Mouse (Mus musculus) left cerebral cortex, postnatal 36 days (tissue): ENCODE measurements at regions not wholly inside any gene's neighbourhood (a gene's known extent, or its start where the extent isn't known, plus 50 kb on each side); places are given as distances from the start of the nearest gene placed in this dataset.

Experiments
- DNase-seq, 2 experiments: peaks; one replicate each; pipeline ENCODE4 v3.0.0; 2021 to 2022; ENCODE audit warnings: low spot score in 2 of 2, mixed read lengths in 1 of 2
- intact Hi-C: fragments of 180-260 bp; cut with DNase I; formaldehyde crosslinking; loops from one replicate; pipeline ENCODE4 v1.15.1; 2025

DNA sequence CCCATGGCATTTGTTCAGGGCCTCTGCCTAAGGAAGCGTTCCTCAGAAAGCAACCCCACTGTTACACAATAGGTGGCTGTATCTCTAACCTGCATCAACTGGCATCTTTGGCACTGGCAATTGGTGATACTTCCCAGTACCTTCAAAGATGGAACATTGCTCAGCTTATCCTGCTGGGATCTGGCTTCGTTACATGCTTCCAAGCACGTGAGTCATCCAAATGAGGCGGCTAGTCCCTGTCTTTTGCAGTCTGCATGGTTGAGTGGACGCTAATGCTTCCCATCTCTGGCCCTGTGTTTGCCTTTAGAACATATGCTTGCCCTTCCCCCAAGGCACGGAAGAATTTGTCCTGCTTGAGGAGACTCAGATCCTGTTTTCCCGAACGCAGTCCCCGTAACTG, 380.2 kb downstream of the Atp23 start:
- intact Hi-C loops, result loop anchor here (10.0 kb wide), 1 partner anchor 796 kb away; no protein-coding TSS in a partner anchor

DNA sequence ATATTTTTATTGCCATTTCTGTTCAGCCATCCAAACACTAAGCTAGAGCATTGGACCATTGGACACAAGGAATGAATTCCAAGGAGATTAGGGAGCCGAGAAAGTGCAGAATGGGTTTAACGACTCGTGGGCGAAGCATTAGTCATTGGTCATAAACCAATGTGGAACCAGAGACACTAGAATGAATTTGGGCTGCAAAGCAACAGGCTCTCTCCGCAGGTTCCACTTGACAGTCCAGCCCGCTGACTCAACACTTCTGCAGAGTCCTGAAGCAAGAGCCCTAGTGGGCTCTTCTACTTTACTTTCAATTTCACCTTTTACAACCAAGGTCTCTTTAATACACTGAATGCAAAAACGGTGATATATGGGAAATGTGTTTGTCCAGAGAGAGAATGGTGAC, 388.0 kb downstream of the Atp23 start:
- intact Hi-C loops, result no loop called here
- no peak for DNase-seq

More for the DNA sequence above, 380.2 kb downstream of the Atp23 start:
- no peak for DNase-seq

DNA sequence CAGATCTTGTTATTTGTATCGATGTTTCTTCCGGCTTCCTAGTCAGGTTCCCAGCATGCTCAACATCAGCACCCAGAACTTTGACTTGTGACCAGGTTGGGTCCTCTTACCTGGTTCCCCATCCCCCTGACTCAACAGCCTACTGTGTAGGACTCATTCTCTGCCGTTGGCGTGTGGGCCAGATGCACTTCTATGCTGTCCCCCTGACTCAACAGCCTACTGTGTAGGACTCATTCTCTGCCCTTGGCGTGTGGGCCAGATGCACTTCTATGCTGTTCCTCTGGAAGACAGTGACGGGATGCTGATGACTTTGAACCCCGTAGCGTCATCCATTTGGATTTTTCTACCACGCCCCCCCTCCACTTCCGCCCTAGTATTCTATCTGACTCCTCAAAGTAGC, 389.6 kb downstream of the Atp23 start:
- intact Hi-C loops, result no loop called here
- DNase-seq, result peak; percentile 92 to 98

DNA sequence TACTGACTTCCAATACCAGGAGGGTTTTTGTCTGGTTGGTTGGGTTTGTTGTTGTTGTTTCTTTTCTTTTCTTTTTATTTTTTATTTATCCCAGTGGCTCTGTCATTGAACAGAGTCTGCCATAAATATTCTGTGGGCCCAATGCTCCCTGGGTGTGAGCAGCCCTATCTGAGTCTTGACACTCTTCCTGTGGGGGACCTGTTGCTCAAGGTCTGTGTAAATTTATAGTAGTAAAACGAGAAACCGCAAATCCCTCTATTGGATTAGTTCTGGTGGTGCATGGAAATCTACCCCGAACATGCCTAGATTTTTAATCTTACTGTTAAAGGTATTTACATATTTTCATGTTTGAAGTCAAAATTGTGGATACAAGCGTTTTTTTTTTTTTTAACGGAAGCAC, 395.2 kb downstream of the Atp23 start:
- intact Hi-C loops, result no loop called here

DNA sequence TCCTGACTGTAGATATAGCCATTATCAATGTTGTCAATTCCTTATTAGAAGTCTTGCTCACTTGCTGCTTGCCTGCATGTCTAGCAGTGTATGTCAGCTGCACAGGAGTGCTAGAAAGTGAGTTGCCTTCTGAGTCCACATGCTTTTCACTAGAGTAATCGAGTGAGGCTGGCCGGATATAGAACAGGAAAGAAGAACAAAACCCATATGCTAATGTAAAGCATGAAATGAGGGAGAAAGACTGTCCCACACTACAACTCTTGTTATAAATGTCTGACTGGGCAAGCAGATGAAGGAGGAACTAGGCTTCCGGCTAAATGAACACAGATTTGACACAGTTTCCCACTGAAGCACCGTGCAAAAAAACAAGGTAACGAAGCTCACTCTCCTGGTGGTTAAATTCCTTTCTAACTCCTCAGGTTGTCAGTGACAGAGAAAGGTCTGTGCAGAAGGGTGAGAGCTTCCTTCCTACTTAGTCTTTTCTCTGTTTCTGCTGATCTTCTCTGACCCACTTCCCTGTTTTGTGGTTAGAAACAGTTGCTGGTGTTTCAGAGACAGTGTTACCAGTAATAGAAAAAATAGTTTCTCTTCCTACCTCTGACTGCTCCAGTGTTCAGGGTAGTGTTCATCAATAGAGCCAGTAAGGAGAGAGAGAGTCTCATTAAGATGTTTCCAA, 399.0 kb downstream of the Atp23 start:
- intact Hi-C loops, result no loop called here
- no peak for DNase-seq

More for the DNA sequence above, 395.2 kb downstream of the Atp23 start:
- DNase-seq, result no peak

DNA sequence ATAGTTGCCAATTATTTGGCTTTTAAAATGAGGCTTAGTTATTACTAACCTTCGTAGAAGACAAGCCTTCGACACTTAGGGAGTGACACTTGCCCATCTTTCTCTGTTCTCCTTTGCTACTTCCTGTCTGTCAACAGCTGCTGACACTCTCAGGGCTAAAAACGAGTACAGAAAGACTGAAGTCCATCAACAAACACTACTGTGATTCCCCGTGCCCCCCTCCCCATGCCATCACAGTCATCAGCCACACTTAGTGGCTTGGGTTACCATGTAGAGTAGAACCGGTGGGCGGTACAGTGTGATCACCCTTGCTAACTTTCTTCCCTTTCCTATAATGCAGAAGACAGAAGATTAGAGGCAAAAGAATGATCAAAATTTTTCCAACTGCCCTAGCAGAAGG, 402.4 kb downstream of the Atp23 start:
- no peak for DNase-seq
- intact Hi-C loops, result no loop called here

DNA sequence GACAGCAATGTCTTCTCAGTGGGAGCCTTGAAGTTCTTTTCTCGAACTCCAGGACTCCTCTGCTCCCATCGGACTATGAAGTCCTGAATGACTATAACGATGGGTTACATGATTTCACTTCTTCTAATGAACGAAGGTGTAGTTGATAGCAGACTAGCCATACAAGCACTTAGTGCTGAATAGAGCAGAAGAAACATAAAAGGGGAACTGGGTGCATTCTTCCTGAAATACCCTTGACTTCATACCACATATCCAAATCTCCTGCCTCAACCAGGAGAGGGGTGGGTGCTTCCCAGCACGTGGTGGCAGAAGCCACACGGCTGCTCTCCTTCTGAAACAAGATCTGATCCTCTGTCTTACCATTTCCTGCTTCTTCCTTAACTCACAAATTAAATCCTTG, 407.4 kb downstream of the Atp23 start:
- DNase-seq, result no peak
- intact Hi-C loops, result no loop called here

DNA sequence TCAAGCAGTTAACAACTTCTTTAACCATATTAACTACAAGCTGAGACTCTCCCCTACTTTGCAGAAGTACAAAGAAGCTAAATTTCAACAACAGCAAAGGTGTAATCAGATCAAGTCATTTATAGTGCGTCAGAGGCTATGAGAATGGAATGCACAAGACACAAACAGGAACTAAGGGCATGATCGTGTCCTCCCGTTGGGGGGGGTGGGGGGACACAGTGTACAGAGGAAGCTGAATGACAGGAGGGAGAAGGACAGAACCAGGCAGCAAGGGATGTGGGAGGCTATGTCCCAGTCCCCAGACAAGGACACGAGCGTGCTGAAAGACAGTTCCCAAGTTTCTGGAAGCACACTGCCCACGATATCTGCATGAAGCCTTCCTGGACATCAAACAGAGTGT, 408.9 kb downstream of the Atp23 start:
- DNase-seq, result no peak
- intact Hi-C loops, result no loop called here

DNA sequence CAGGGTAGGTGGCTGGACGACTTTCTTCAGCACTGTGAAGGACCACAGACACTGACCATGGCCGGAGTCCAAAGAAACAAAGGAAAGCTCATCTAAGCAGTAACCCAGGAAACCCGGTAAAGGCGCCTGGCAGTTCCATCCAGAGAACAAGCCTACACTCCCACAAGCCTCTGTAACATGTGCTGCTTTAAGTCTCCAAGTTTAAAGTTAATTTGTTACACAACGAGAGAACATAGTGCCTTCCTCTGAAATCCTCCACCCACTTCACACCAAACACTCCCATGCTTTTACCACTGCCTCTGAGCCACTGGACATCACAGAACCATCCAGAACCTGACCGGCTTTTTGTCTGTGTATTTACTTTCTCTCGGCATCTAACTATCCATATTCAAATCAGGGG, 416.0 kb downstream of the Atp23 start:
- peak; percentile 36 to 41 for DNase-seq
- intact Hi-C loops, result no loop called here

DNA sequence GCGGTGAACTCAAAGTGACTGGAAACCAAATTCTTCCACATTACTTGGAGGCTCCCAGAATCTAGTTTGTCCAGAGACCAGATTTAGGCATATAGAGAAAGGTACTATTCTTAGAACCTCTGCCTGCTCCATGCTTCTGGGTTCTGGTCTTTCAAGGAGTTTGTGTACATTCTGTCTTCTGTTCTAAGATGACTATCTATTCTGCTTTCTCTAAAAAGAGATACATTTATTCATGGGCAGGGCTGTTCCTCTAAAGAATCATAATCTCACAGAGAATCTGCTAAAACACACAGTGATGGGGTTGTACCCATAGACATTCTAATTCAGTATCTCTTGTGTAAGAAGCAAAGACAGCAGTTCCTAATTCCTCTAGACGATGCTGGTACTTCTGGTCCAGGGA, 417.7 kb downstream of the Atp23 start:
- no peak for DNase-seq
- intact Hi-C loops, result no loop called here

DNA sequence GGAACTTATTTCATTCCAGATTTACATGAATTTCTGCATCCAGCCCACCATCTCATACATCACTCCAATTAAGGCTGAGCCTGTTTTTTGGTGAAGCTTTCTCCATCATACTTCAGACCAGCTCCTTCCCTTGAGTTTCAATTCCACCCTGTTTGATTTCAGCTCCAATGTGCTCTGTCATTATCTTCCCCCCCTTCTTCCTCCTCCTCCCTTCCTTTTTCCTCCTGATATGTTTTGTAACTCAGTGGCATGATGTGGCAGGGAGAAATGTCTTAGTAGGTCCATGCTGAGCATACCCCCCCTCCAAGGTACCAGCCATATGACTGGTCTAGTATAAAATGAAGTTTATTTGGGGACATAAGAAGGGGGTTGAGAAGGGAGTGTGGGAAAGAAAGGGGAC, 420.8 kb downstream of the Atp23 start:
- intact Hi-C loops, result no loop called here

DNA sequence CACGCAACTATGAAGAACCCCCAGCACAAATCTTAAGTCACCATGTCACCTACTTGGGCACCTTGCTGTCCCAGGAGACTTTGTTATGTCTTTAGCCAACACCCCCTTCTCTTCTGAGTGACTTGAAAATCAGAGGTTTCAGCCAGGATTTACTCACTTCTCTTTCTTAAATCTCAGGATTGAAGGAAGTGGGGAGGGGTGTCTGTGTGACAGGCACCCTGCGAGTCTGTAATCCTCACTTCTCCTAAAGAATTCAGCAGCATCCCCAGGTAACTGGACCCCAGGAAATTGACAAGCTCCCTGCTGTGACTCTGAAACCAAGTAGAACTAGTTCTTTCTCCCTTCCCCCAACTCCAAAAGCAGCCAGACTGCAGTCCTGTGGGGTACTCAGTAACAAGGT, 421.4 kb downstream of the Atp23 start:
- no peak for DNase-seq
- intact Hi-C loops, result no loop called here

More for the DNA sequence above, 420.8 kb downstream of the Atp23 start:
- no peak for DNase-seq

DNA sequence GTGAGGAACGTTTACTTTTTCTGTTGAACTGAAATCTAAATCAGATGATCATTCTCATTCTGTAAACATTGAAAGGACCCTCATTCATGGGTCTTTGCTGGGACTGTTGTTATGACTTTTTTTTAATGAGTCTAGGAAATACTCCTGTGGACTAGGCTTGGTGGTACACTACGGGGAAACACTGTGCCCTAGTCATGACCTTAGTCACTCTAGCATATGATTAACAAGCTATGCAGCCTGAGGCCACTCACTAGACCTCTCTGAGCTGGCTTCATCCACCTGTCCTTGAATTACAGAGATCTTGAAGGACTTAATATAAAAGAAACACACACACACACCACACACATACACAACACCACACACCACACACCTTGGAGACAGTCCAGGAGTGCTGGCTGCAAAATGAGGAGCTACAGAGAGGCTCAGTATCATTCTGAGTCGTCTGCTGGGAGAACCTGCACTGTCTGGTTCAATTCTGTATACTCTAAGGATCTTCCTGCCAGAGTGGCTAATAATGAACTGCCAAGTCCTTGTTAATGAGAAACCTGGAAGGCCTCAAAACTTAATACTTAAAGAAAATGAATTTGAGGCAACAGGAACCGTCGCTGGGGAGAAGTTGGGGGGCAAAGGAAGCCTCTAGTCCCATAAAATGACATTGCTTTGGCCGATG, 428.0 kb downstream of the Atp23 start:
- no peak for DNase-seq
- intact Hi-C loops, result no loop called here

DNA sequence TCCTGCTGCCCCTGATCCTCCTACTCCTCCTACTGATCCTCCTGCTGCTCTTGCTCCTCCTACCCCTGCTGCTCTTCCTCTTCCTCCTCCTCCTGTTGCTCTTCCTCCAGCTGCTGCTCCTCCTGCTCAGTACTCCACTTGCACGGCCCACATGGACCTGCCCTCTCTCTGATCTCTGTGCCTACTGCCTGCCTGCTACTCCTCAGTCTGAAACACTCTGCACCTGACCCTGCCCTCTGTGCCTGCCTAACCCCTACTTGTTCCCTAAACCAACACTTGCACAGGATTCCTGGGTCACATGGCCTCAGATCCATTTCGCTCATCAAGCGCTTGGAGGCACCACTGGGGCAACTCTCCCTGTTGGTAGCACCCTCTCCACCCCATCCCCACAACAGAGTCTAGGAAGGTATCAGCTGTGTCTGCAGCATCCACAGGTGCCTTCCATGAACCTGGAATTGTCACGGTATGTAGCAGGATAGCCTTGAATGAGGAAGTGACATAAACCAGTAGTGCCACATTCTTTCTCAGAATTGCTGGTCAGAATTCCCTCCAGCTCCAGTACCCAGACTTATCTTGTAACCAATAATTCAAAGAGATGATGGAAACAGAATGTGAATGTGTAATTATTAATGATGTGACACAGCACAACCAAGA, 430.2 kb downstream of the Atp23 start:
- intact Hi-C loops, result no loop called here
- DNase-seq, result no peak

DNA sequence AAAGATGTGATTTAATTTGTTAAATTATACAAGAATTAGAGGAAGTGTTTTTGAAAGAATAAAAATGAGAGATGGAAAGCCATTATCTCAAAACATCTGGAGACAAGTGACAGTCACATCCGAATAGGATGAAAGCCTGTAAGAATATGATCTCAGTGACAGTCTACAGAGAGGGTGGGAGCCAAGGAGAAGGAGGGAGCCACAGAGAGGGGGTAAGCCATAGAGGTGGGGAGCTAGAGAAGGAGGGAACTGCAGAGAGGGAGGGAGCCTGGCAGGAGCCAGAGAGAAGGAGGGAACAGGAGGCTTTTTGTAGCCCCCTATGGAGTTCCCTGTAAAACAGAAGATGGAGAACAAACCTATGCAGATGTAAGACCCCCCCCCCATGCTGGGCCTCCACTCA, 438.4 kb downstream of the Atp23 start:
- intact Hi-C loops, result no loop called here
- no peak for DNase-seq

DNA sequence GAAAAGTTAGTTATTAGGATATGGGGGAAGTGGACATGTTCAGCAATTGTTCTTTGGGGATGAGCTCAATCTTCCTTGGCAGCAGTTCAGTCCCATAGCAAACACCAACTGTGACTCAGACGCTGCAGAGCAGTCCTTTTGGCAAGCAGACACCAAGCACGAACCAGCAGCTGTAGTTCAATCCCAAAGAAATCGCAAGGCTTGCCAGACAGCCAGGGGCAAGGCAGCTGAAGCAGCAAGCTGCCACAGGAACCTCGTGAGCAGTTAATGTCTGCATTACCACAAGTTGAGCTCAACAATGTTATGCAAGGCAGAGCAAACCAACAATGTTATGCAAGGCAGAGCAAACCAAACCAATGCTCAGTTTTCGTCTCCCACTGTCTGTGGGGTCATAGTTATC, 442.6 kb downstream of the Atp23 start:
- intact Hi-C loops, result no loop called here
- peak in 1 of 2 experiments; percentile 18 for DNase-seq

DNA sequence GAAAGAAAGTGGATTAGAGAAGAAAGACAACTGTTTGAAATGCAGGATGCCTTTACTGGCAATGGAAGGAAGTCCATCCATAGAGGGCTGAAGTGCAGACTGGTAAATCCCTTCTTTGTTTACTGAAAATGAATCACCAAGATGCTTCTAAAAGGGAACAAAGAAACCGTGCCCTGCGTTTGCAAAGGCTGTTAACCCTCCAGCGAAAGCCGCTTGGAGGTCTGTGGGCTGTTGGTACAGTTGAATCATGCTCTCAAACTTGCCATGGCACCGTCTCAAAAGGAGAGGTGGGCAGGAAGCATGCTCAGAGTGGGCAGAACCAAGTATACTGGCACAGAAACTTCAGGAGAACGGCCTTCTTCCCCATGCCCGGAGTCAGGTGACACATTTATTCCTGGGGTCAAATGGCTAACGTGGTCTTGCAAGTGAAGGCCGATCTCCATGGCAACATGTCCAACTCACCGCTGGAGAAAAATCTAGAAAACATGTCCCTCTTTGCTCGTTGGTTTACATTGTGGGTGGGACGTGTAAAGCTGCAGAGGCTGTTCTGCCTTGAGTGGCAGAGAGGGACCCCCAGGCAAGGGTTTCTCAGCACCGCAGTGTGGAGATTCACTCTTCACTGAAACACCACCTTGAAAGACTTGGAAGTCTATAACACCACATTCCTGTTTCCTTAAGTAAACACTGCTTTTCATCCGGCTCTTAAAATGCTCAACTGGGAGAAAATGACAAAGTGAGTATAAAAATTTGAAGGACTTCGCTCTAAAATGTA, 448.2 kb downstream of the Atp23 start:
- intact Hi-C loops, result no loop called here
- DNase-seq, result no peak

DNA sequence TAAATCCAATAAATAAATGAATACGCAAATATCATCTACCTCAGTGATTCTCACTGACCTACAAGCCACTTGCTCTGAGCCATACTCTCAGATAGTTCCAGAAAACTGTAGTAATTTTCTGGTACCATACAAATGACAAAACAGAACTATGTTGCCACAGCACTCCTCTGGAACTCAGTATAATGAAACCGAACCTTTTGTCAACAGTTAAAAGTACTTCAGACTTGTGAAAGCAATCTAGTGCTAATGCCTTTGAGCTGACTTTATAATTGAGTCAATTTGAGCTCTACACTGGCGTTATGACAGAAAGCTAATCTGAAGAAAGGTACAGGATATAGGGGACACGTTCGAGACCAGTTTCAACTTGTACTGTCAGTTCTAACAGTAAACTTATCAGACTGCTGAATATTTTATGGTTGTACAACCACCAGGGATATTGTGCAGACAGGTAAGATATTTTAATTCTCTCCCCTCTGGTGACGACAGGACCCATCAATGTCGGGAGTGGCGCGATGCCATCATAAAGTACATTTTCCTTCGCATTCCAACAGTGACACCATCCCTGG, 449.0 kb downstream of the Atp23 start:
- intact Hi-C loops, result no loop called here
- DNase-seq, result no peak

DNA sequence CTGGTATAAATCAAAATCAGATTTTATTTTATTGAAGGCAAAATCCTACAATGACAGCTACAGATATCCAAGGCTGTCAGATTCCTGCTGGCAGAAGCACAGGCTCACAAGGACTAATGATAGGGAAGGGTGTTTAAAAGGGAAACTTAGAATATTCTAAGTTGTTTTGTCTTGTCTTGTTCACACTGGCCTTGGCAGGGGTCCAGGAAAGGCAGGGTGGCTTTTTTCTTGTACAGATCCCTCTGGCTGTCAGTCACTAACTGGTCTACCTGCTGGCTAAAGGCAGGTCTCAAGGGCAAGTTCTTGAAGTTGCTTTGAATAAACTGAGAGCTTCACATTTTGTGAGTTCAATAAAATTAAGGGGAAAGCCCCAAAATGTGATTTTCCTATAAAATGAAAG, 465.3 kb downstream of the Lrig3 start:
- no peak for DNase-seq
- intact Hi-C loops, result no loop called here

DNA sequence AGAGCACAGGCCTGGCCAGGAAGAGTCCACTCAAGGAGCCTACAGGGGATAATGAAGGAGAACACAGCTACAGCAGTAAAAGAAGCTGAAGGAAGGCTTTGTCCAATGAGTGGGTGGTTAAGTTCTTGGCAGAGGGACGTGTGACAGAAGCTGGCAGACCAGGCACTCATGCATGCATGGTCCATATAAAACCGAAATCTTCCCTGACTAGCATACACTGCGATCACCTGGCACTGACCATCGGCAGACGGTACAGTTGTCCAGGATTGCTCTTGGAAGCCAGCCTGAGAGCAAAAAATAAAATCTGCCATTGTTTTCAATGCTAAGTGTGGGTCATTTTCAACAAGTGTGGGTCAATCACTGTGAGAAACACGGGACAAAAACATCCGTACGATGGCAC, 464.4 kb downstream of the Lrig3 start:
- DNase-seq, result no peak
- intact Hi-C loops, result no loop called here
